Mouse (Mus musculus) ZHBTc4 (cell line): ENCODE measurements around the gene Hypk.
A peak's percentile ranks its signal among the peaks of the same experiment; 100 is the strongest.
"Not testable (repeated sequence)": the region's sequence is repeated elsewhere in the genome, so short reads cannot be mapped to it uniquely, and the experiment has no call there.

ENCODE experiments used
- DNase-seq: peaks from one replicate; pipeline ENCODE4 v3.0.0-alpha.2; 2011; ENCODE audit warnings: low read depth, low spot score

Gene Hypk

GRCm38 (mm10) chr2:121448136-121448535 lies 5.0 kb upstream of the Hypk start:
- DNase-seq, result peak; percentile 33

- peak; percentile 100 for DNase-seq
Observed at GRCm38 (mm10) chr2:121448739-121449535, 4.2 kb upstream of the Hypk start, which contains the start of gene Serf2. Gene Serf2, plus strand, starts transcription at chr2:121449195.

- DNase-seq, result no peak
Observed at GRCm38 (mm10) chr2:121449545-121450011, 3.5 kb upstream of the Hypk start.

GRCm38 (mm10) chr2:121450093-121450492 lies 3.0 kb upstream of the Hypk start:
- peak; percentile 47 for DNase-seq

- DNase-seq, result no peak
Observed at GRCm38 (mm10) chr2:121452361-121452760, 729 bp upstream of the Hypk start.

GRCm38 (mm10) chr2:121453917-121454316 lies 827 bp downstream of the Hypk start:
- no peak for DNase-seq

GRCm38 (mm10) chr2:121455534-121455933 lies 2.4 kb downstream of the Hypk start:
- no peak for DNase-seq

GRCm38 (mm10) chr2:121456692-121457642 lies 3.9 kb downstream of the Hypk start, which contains the start of gene Serinc4:
Gene Serinc4, minus strand, starts transcription at chr2:121456781.
- peak; percentile 96 for DNase-seq

- no peak for DNase-seq
Observed at GRCm38 (mm10) chr2:121460071-121460470, 7.0 kb downstream of the Hypk start.

GRCm38 (mm10) chr2:121468982-121469381 lies 15.9 kb downstream of the Hypk start:
- DNase-seq, result not testable (repeated sequence)

- not testable (repeated sequence) for DNase-seq
Observed at GRCm38 (mm10) chr2:121472783-121473182, 19.7 kb downstream of the Hypk start.

- DNase-seq, result peak; percentile 94
Observed at GRCm38 (mm10) chr2:121473301-121474179, 20.4 kb downstream of the Hypk start, which contains the start of gene Mfap1b. Gene Mfap1b, minus strand, starts transcription at chr2:121474067.

GRCm38 (mm10) chr2:121474180-121474535 lies 21.1 kb downstream of the Hypk start:
- DNase-seq, result no peak

GRCm38 (mm10) chr2:121475306-121475705 lies 22.2 kb downstream of the Hypk start:
- not testable (repeated sequence) for DNase-seq

- peak; percentile 84 for DNase-seq
Observed at GRCm38 (mm10) chr2:121477491-121478266, 24.6 kb downstream of the Hypk start.

- DNase-seq, result peak; percentile 63
Observed at GRCm38 (mm10) chr2:121480498-121480897, 27.4 kb downstream of the Hypk start.

GRCm38 (mm10) chr2:121480916-121481315 lies 27.8 kb downstream of the Hypk start:
- DNase-seq, result not testable (repeated sequence)

- peak; percentile 22 for DNase-seq
Observed at GRCm38 (mm10) chr2:121483576-121483975, 30.5 kb downstream of the Hypk start.

GRCm38 (mm10) chr2:121484403-121484802 lies 31.3 kb downstream of the Hypk start:
- DNase-seq, result not testable (repeated sequence)

- DNase-seq, result not testable (repeated sequence)
Observed at GRCm38 (mm10) chr2:121501550-121501949, 48.5 kb downstream of the Hypk start.
